Mouse (Mus musculus): ENCODE results near the gene Ctsz.

Ctsz gene

DNA sequence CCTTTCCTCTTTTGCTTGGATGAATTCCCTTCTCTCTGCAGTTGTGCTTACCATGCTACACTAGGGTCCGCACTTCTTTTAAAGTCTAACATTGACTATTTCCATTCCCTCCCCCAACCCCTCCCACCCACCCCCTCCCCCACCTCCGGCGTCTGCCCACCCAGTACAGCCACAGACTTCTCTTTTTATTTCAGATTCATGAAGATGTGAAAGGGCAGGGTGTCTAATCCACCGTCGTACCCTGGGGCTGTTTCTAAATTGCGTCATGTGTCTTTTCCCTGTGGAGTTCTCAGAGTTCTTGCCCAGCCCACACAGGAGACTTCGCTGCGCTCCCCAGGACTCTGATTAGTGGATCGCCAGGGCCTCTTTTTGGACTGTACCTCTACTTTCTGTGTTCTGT is 46.3 kb downstream of the Ctsz start:
- no peak for DNase-seq (ENCODE audit: low spot score)

DNA sequence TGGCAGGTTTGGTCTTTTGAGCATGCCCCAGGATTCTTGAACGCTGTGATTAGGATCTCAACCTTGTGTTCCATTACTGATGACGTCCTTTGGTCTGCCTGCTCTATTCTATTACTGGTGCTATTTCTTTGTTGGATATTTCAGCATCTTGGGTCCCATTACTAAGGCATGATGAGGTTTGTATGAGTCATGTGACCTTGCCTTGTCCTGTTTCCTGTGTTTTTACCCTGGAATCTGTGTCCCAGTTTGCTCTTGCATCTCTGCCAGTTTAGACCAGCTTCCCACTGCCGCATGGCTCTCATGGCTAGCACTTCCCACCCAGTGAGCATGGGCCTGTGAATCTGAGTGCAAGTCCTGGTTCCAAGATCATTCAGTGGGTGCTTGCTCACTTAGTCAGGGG is 46.9 kb downstream of the Ctsz start:
- no peak for DNase-seq (ENCODE audit: low spot score)

DNA sequence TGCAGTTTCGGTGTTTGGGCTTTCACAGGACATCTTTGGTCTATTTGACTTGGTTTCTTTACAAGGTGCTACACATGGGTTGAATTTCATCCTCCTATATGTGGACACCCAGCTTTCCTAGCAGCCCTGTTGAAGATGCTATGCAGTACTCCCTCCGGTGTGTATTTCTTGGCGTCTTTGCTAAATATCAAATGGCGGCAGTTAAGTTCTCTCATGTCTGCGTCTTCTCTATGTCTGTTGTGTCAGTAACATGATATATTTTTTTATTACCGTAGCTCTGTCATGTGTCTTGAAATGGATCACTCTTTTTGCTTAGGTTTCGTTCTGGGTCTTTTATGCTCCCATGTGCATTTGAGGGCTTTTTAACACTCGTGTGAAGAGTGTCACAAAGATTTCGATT is 57.8 kb downstream of the Ctsz start:
- no peak for DNase-seq (ENCODE audit: low spot score)

Data from layer of hippocampus, adult 11-12 months (tissue).